Mouse (Mus musculus) kidney, embryonic 14.5 days (tissue): ENCODE results near the gene Nos2. TPM values are rescaled to one million over a fixed set of nuclear protein-coding genes. Genes with fewer than 3 reads are reported as not detected.

Experiments used
- ATAC-seq: fragments of 200-750 bp; cut with Nextera tagmentation; 2 replicates; pipeline ENCODE4 v1.8.0; 2017; ENCODE audit warnings: moderate number of reproducible peaks, mild to moderate bottlenecking, moderate TSS enrichment, moderate library complexity; ENCODE audit not compliant: low FRiP score, low TSS enrichment
- H3K27ac ChIP-seq: fragments of 300-500 bp; sonication (generic); 2 replicates; pipeline ENCODE4 v1.5.1; 2014; ENCODE audit warnings: low read depth, mild to moderate bottlenecking, low read length, moderate library complexity, mixed read lengths
- H3K27me3 ChIP-seq: fragments of 300-500 bp; sonication (generic); 2 replicates; pipeline ENCODE4 v1.6.1; 2014; ENCODE audit warnings: mild to moderate bottlenecking, low read length; ENCODE audit not compliant: control insufficient read depth, insufficient read depth
- H3K36me3 ChIP-seq: fragments of 300-500 bp; sonication (generic); 2 replicates; pipeline ENCODE4 v1.6.1; 2014; ENCODE audit warnings: low read length, mixed read lengths; ENCODE audit not compliant: control insufficient read depth, insufficient read depth
- H3K4me1 ChIP-seq: fragments of 300-500 bp; sonication (generic); 2 replicates; pipeline ENCODE4 v1.6.1; 2014; ENCODE audit warnings: low read length, mixed read lengths; ENCODE audit not compliant: control insufficient read depth, insufficient read depth
- H3K4me2 ChIP-seq: fragments of 300-500 bp; sonication (generic); replicated peaks from 2 replicates; pipeline ENCODE4 v1.6.1; 2014; ENCODE audit warnings: low read depth, mild to moderate bottlenecking, low read length
- H3K4me3 ChIP-seq: fragments of 300-500 bp; sonication (generic); 2 replicates; pipeline ENCODE4 v1.5.1; 2014; ENCODE audit warnings: mild to moderate bottlenecking, low read length
- H3K9ac ChIP-seq: fragments of 300-500 bp; sonication (generic); 2 replicates; pipeline ENCODE4 v1.6.1; 2014; ENCODE audit warnings: low read depth, mild to moderate bottlenecking, low read length, moderate library complexity
- H3K9me3 ChIP-seq: fragments of 300-500 bp; sonication (generic); 2 replicates; pipeline ENCODE4 v1.6.1; 2016; ENCODE audit warnings: low read length; ENCODE audit not compliant: control insufficient read depth
- WGBS: fragments of 180-500 bp; shearing (Covaris S2); extraction: QIAGEN DNeasy Blood & Tissue Kit; methylation state at CpG from one replicate; pipeline ENCODE4 v1.1.7; 2014; 5-methylcytosine and 5-hydroxymethylcytosine counted together
- polyA plus RNA-seq: library from polyadenylated mRNA; unstranded; fragments of >200 nt; fragmentation: Nextera tagmentation; extraction: Ambion mirVana; gene quantifications from 2 replicates; pipeline ENCODE4 v1.2.1, GENCODE M21; 2014

Gene Nos2
- polyA plus RNA-seq, 1 experiment from 2014 or later = 1.7 TPM

DNA sequence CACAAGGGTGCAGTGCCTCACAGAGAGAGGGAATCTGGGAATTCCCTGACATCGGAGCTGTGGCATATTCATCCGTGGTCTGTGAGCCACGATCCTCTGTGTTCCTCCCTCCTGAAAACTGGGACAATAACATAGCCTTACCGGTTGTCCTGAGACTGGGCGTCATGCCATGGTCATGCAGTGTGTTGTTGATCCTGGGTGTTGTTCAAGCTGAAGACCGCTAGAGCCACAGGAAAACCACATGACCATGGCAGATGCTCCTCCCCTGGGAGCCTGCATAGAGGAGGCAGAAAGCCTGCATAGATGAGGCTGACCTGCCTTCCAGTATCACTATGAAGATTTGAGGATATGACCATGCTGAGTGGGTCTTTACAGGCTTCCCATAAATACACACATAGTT lies 5.1 kb upstream of the Nos2 start:
- H3K36me3 ChIP-seq = no peaks in the 10 kb centered on the region
- no peak overlapping the region for H3K4me2 ChIP-seq
- no peak overlapping the region for H3K9ac ChIP-seq
- ATAC-seq = no peak
- no peak overlapping the region for H3K27ac ChIP-seq
- WGBS = 85% methylated on average over 6 of the region's 6 CpGs
- H3K4me1 ChIP-seq = no peaks in the 10 kb centered on the region
- H3K27me3 ChIP-seq = no peaks in the 10 kb centered on the region
- H3K9me3 ChIP-seq = no peaks in the 10 kb centered on the region
- no peak overlapping the region for H3K4me3 ChIP-seq

DNA sequence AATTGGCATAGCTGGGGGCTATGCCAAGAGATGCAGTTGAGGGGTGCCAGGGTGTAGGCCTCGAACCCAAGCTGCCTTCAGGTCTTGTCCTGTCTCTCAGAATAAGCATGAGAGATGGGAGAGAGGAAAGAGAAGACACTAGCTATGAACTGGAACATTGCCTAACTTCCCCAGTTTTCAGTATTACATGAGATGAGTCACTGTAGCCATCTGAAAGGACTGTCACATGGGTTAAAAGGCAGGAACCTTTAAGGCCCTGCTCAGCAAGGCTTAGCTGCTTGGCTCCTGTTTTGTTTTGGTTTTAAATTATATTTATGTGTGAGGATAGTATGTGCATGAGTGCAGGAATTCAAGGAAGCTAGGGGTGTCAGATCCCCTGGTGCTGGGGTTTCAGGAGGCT lies 4.2 kb upstream of the Nos2 start:
- no peak overlapping the region for H3K4me3 ChIP-seq
- H3K9ac ChIP-seq = no peak overlapping the region
- no peaks in the 10 kb centered on the region for H3K27me3 ChIP-seq
- no peaks in the 10 kb centered on the region for H3K4me1 ChIP-seq
- no peaks in the 10 kb centered on the region for H3K9me3 ChIP-seq
- H3K4me2 ChIP-seq = no peak overlapping the region
- no peak overlapping the region for H3K27ac ChIP-seq
- 95% methylated on average over 1 of the region's 1 CpGs for WGBS
- no peaks in the 10 kb centered on the region for H3K36me3 ChIP-seq
- no peak for ATAC-seq

DNA sequence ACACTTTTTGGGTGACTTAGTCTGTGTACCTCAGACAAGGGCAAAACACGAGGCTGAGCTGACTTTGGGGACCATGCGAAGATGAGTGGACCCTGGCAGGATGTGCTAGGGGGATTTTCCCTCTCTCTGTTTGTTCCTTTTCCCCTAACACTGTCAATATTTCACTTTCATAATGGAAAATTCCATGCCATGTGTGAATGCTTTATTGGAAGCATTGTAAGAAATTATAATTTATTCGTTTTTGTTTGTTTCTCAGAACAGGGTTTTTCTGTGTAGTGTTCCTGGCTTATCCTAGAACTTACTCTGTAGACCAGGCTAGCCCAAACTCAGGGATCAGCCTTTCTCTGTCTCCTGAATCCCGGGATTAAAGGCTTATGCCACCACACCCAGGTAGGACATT lies 842 bp upstream of the Nos2 start:
- WGBS = 73% methylated on average over 4 of the region's 4 CpGs
- Histone ChIP-seq H3K27ac (no peak overlapping the region), H3K4me1 (0 out of 2 replicates have a peak, but pooled peaks cover 1% of the 10 kb centered on the region), H3K9me3 (no peaks in the 10 kb centered on the region), H3K36me3 (no peaks in the 10 kb centered on the region), H3K4me3 (no peak overlapping the region), H3K9ac (no peak overlapping the region), H3K27me3 (peaks cover 17% of the 10 kb centered on the region), H3K4me2 (no peak overlapping the region)
- ATAC-seq = no peak

DNA sequence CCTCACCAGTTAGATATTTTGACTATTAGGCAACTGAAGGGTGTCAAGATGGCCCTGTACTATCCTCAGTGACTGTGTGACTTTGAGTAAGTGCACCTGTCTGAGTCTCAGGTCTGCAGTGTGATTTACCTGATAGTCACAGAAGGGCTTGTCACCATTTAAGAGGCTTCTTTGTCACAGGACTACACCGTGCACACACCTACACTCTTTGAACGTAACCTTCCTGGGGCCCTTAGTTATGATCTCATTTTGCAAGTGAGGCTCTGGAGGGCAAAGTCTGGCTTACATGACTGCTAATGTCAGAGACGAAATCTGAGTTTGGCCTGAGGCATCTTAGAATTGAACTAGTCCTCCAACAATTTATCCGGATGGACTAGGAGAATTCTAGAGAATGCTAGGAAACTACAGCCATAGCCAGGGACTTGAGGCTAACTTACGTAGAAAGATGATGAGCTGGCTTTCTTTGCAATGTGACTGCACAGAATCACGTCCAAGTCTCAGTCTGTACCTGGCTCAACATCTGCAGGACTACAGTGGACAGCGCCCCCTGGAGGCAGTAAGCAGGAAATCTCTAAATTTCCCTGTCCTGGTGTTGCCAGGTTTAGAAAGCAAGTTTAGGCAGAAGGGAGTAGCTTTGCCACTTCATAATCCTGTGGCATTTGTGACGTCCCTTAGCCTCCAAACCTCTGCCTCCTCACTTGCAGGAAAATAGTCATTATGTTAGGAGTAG lies 2.3 kb downstream of the Nos2 start:
- Histone ChIP-seq H3K4me1 (0 out of 2 replicates have a peak, but pooled peaks cover 3% of the 10 kb centered on the region), H3K9me3 (no peaks in the 10 kb centered on the region), H3K9ac (no peak overlapping the region), H3K27me3 (peaks cover 40% of the 10 kb centered on the region), H3K27ac (no peak overlapping the region), H3K4me3 (no peak overlapping the region), H3K36me3 (no peaks in the 10 kb centered on the region), H3K4me2 (no peak overlapping the region)
- no peak for ATAC-seq
- WGBS = 42% methylated on average over 8 of the region's 8 CpGs

DNA sequence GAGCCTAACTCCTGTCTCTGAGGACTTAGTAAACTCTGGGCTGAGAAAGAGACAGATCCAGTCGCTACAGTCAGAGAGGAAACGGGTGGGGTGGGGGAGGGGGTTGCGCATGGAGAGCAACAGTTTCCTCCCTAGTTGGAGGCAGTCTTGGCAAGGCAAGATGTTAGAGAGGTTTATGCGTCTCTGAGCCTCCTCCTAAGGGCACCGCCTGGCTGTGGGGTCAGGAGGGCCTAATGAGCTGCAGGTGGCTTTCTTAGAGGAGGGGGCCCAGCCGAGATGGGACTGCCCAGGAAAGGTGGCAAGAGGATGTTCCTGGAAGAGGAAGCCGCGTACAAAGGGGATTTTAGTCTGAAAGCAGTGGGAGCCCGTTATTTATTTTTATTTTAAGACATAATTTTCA lies 3.5 kb downstream of the Nos2 start:
- Histone ChIP-seq H3K4me1 (0 out of 2 replicates have a peak, but pooled peaks cover 3% of the 10 kb centered on the region), H3K27me3 (peaks cover 44% of the 10 kb centered on the region), H3K9me3 (no peaks in the 10 kb centered on the region), H3K4me2 (no peak overlapping the region), H3K27ac (no peak overlapping the region), H3K4me3 (no peak overlapping the region), H3K36me3 (no peaks in the 10 kb centered on the region), H3K9ac (no peak overlapping the region)
- ATAC-seq = no peak
- WGBS = 9% methylated on average over 9 of the region's 9 CpGs

DNA sequence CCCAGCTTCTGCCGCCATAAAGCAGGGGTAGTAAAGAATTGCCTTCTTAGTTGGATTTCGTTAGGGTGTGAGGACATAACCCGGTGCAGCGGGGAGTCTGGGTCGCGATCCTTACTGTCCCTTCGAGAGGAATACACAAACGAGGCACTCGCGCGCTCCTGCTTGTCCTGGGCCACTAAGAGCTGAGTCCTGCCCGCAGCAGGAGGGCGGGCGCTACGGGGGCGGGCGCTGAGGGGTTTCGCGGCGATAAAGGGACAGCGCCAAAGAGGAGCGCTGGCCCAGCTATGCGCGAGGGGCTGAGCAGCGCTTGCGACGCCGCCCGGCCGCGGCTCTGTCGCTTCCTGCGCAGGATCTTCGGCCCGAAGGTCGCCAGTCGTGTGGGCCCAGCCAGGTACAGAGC lies 4.3 kb downstream of the Nos2 start:
- Histone ChIP-seq H3K9ac (no peak overlapping the region), H3K36me3 (no peaks in the 10 kb centered on the region), H3K4me3 (peak overlapping the region; percentile 35), H3K27me3 (peaks cover 44% of the 10 kb centered on the region), H3K9me3 (no peaks in the 10 kb centered on the region), H3K4me1 (0 out of 2 replicates have a peak, but pooled peaks cover 3% of the 10 kb centered on the region), H3K27ac (no peak overlapping the region), H3K4me2 (peak overlapping the region; percentile 48)
- 0 out of 2 replicates have a peak, but pooled peaks have one; percentile 35 for ATAC-seq
- under 1% methylated on average over 36 of the region's 37 CpGs for WGBS

DNA sequence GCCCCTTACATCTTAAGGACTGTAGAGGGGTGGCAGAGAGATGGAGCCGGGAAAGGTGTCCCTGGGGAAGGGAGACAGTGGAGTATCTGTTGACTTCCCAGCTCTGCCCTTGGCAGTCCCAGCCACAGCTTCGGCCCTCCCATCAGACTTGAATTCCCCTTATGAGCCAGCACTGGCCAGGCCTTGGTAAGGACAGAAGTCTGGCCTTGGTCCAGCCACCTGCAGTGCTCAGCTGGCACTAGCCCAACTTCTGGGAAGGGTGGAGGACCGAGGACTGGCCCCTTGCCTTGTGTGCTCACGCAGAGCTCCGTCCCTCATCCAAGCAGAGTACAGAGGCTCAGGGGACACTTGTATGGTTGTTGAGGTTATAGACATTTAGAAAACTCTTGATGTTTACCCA lies 8.8 kb downstream of the Nos2 start:
- H3K9me3 ChIP-seq = no peaks in the 10 kb centered on the region
- no peak overlapping the region for H3K4me3 ChIP-seq
- no peaks in the 10 kb centered on the region for H3K36me3 ChIP-seq
- H3K27me3 ChIP-seq = peaks cover 31% of the 10 kb centered on the region
- no peak for ATAC-seq
- no peak overlapping the region for H3K9ac ChIP-seq
- no peak overlapping the region for H3K27ac ChIP-seq
- WGBS = 72% methylated on average over 5 of the region's 5 CpGs
- H3K4me2 ChIP-seq = no peak overlapping the region
- H3K4me1 ChIP-seq = 0 out of 2 replicates have a peak, but pooled peaks cover 3% of the 10 kb centered on the region

DNA sequence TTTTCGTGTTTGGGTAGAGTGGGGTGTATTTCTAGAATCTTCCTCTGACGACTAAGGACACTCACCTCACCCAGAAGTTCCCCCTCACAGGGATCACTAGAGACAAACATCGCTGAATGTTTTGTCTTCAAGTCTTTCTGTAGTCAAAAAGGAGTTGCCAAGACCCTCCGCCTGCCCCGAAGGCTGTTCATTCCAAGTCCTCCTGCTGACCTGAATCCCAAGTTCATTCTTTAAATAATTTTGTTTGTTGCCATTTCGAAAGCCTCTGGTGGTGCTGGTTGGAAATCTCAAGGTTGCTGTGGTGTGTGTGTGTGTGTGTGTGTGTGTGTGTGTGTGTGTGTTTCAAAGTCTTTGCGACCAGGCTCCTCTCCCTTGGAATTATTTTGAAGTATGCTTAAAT lies 13.7 kb downstream of the Nos2 start:
- Histone ChIP-seq H3K27ac (no peak overlapping the region), H3K9me3 (no peaks in the 10 kb centered on the region), H3K36me3 (no peaks in the 10 kb centered on the region), H3K4me1 (no peaks in the 10 kb centered on the region), H3K4me2 (no peak overlapping the region), H3K4me3 (no peak overlapping the region), H3K9ac (no peak overlapping the region), H3K27me3 (no peaks in the 10 kb centered on the region)
- no peak for ATAC-seq
- WGBS = 89% methylated on average over 7 of the region's 7 CpGs

DNA sequence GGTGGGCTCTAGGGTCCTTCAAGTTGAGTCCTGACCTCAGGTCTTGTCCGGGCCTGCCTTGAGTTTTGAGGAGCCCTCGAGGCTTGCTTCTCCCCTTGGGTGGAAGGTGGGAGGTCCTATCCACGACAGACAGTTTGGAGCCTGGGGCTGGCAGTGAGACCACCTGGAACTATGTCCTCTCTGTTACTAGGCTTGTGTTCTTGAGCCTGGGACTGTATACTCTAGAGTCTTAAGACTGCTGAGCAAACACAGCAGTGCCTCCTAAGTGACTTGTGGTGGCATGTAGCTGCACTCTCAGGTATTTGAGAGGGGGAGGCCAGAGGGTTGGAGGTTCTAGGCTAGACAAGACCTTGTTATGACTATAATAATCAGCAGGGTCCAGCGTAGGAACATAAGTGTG lies 14.1 kb downstream of the Nos2 start:
- Histone ChIP-seq H3K36me3 (no peaks in the 10 kb centered on the region), H3K4me3 (no peak overlapping the region), H3K27ac (no peak overlapping the region), H3K27me3 (no peaks in the 10 kb centered on the region), H3K9ac (no peak overlapping the region), H3K9me3 (no peaks in the 10 kb centered on the region), H3K4me2 (no peak overlapping the region), H3K4me1 (no peaks in the 10 kb centered on the region)
- 80% methylated on average over 4 of the region's 4 CpGs for WGBS
- ATAC-seq = no peak
